Mouse (Mus musculus) liver, embryonic 14.5 days (tissue): Measurements from ENCODE around the gene Syne2.
"Not testable (repeated sequence)": the region's sequence is repeated elsewhere in the genome, so short reads cannot be mapped to it uniquely, and the experiment has no call there.

Experiments used
- CTCF ChIP-seq: IDR thresholded peaks from 2 replicates; pipeline ENCODE4 v1.5.1; 2016; ENCODE audit warnings: antibody characterized with exemption, low read depth, control low read depth
- EP300 ChIP-seq: IDR thresholded peaks from 2 replicates; pipeline ENCODE4 v1.6.1; 2016; ENCODE audit warnings: antibody characterized with exemption, low read depth

DNA sequence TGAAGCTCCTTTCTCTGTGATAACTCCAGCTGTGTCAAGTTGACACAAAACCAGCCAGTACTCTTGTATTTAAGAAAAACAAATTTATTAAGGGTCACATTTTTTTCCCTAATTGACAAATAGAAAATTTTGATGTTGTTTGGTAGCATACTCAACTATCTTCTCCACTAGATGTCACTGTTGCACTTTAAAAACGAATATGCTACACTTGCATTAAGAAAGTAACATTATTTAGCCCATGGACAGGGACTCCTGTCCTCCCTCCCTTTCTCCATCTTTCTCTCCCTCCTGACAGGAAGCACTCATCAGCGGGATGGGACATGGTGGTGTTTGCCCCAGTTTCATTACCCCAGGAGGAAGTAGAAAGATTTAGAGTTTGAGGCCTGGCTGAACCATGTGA lies 31.3 kb upstream of the Syne2 start:
- peak; percentile 35; the same call in 1 of the 2 replicates for TF ChIP-seq CTCF
- not testable (repeated sequence) for TF ChIP-seq EP300
